Mouse (Mus musculus) E14TG2a.4 (cell line): ENCODE measurements at regions not wholly inside any gene's neighbourhood (a gene's known extent, or its start where the extent isn't known, plus 50 kb on each side); places are given as distances from the start of the nearest gene placed in this dataset.

Experiments
- H3K27me3 ChIP-seq: 2 replicates; pipeline ENCODE4 v1.6.1; 2014; ENCODE audit warnings: low read length, control low read depth; ENCODE audit not compliant: insufficient read depth
- H3K36me3 ChIP-seq: 2 replicates; pipeline ENCODE4 v1.6.1; 2014; ENCODE audit warnings: low read length, control low read depth; ENCODE audit not compliant: insufficient read depth
- H3K4me1 ChIP-seq: replicated peaks from 2 replicates; pipeline ENCODE4 v1.6.1; 2014; ENCODE audit warnings: low read depth, low read length, control low read depth
- H3K4me3 ChIP-seq: replicated peaks from 2 replicates; pipeline ENCODE4 v1.5.1; 2014; ENCODE audit warnings: mild to moderate bottlenecking, low read length
- H3K9me3 ChIP-seq: 2 replicates; pipeline ENCODE4 v1.6.1; 2014; ENCODE audit warnings: low read length, control low read depth
- CTCF ChIP-seq: conservative IDR thresholded peaks from 2 replicates; pipeline ENCODE4 v1.5.1; 2014; ENCODE audit warnings: low read length
- NANOG ChIP-seq: IDR thresholded peaks from 2 replicates; pipeline ENCODE4 v1.6.1; 2014; ENCODE audit warnings: borderline replicate concordance, low read length, mixed read lengths
- POU5F1 ChIP-seq: IDR thresholded peaks from 2 replicates; pipeline ENCODE4 v1.6.1; 2014; ENCODE audit warnings: low read length, borderline replicate concordance

- H3K27me3 ChIP-seq = no peaks in the 10 kb centered on the region
- TF ChIP-seq POU5F1 = no peak
- no peak for TF ChIP-seq NANOG
- TF ChIP-seq CTCF = peak; percentile 44
- H3K4me3 ChIP-seq = no peak overlapping the region
- peaks cover 25% of the 10 kb centered on the region for H3K9me3 ChIP-seq
- no peaks in the 10 kb centered on the region for H3K36me3 ChIP-seq
- H3K4me1 ChIP-seq = no peaks in the 10 kb centered on the region
Observed at GRCm38 (mm10) chr10:72056725-72057124, 597.9 kb upstream of the Zwint start.

GRCm38 (mm10) chr10:72071185-72071718 lies 583.4 kb upstream of the Zwint start:
- Histone ChIP-seq H3K4me3 (no peak overlapping the region), H3K4me1 (no peaks in the 10 kb centered on the region), H3K36me3 (no peaks in the 10 kb centered on the region), H3K27me3 (no peaks in the 10 kb centered on the region), H3K9me3 (no peaks in the 10 kb centered on the region)
- TF ChIP-seq POU5F1 (no peak), NANOG (no peak), CTCF (no peak)

- no peaks in the 10 kb centered on the region for H3K9me3 ChIP-seq
- TF ChIP-seq CTCF (no peak), POU5F1 (no peak), NANOG (no peak)
- no peaks in the 10 kb centered on the region for H3K4me1 ChIP-seq
- no peaks in the 10 kb centered on the region for H3K36me3 ChIP-seq
- no peak overlapping the region for H3K4me3 ChIP-seq
- no peaks in the 10 kb centered on the region for H3K27me3 ChIP-seq
Observed at GRCm38 (mm10) chr10:72078363-72078762, 576.3 kb upstream of the Zwint start.

- no peaks in the 10 kb centered on the region for H3K36me3 ChIP-seq
- no peaks in the 10 kb centered on the region for H3K9me3 ChIP-seq
- no peaks in the 10 kb centered on the region for H3K4me1 ChIP-seq
- no peak for TF ChIP-seq CTCF
- TF ChIP-seq POU5F1 = no peak
- TF ChIP-seq NANOG = no peak
- H3K4me3 ChIP-seq = no peak overlapping the region
- H3K27me3 ChIP-seq = no peaks in the 10 kb centered on the region
Observed at GRCm38 (mm10) chr10:72096951-72097350, 557.7 kb upstream of the Zwint start.

- TF ChIP-seq POU5F1 (no peak), CTCF (no peak), NANOG (no peak)
- no peaks in the 10 kb centered on the region for H3K36me3 ChIP-seq
- no peaks in the 10 kb centered on the region for H3K9me3 ChIP-seq
- H3K4me3 ChIP-seq = no peak overlapping the region
- H3K27me3 ChIP-seq = no peaks in the 10 kb centered on the region
- H3K4me1 ChIP-seq = no peaks in the 10 kb centered on the region
Observed at GRCm38 (mm10) chr10:72099156-72099812, 555.4 kb upstream of the Zwint start.

GRCm38 (mm10) chr10:72119447-72119846 lies 535.2 kb upstream of the Zwint start:
- peaks cover 8% of the 10 kb centered on the region for H3K9me3 ChIP-seq
- no peaks in the 10 kb centered on the region for H3K27me3 ChIP-seq
- H3K4me1 ChIP-seq = no peaks in the 10 kb centered on the region
- H3K36me3 ChIP-seq = no peaks in the 10 kb centered on the region
- peak; percentile 56 for TF ChIP-seq CTCF
- no peak for TF ChIP-seq NANOG
- H3K4me3 ChIP-seq = no peak overlapping the region

- H3K36me3 ChIP-seq = no peaks in the 10 kb centered on the region
- H3K9me3 ChIP-seq = peaks cover 14% of the 10 kb centered on the region
- H3K4me1 ChIP-seq = no peaks in the 10 kb centered on the region
- no peaks in the 10 kb centered on the region for H3K27me3 ChIP-seq
- TF ChIP-seq POU5F1 (no peak), NANOG (no peak), CTCF (no peak)
- H3K4me3 ChIP-seq = no peak overlapping the region
Observed at GRCm38 (mm10) chr10:72132407-72132806, 522.2 kb upstream of the Zwint start.
